Mouse (Mus musculus) kidney, adult 9 months (tissue): Measurements from ENCODE around the gene Gsx2.
A peak's percentile ranks its signal among the peaks of the same experiment; 100 is the strongest.

ENCODE experiments used
- DNase-seq: peaks from one replicate; pipeline ENCODE4 v3.0.0; 2022

Gene Gsx2

DNA sequence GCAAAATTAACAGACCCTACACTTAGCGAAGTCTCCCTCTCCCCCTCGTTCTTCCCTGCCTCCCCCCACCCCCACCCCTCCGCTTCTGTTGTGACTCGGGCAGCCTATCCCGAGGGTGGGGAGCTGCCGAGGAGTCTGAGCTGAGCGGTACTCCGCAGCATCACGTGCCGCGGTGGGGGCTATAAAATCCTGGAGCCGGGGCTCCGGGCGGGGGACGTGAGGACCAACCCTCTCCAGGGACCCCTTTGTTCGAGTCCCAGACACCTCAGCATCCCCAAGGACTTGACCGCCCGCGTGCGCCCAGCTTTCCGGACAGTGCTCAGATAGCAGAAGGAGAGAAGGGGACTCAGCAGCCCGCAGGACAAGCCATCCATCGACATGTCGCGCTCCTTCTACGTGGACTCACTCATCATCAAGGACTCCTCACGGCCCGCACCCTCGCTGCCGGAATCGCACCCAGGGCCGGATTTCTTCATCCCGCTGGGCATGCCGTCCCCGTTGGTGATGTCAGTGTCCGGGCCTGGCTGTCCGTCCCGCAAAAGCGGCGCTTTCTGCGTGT, at the start of gene Gsx2:
TSS of gene Gsx2 (plus strand) at position 219 of the 559 bp plus-strand sequence.
- no peak for DNase-seq

DNA sequence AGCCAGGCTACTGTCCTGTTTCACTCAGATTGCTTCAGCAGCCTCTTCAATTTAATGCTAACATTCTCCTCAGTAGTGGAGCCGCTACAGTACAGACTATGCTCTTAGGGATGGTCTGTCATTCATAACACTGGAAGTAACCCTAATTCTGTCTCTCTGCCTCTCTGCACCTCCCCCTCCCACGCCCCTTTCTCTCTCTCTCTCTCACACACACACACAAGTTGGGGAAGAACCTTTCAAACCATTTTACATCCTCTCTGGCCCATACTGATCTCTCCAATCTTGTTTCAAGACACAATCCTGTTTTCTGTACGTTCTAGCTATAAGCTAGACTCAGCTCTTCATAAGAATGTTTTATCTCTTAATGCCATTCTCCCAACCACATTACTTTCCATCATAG, 39.9 kb upstream of the Gsx2 start:
- no peak for DNase-seq

- no peak for DNase-seq
Observed at GRCm38 (mm10) chr5:75039307-75039706, 36.1 kb upstream of the Gsx2 start.

- peak; percentile 10 for DNase-seq
Observed at GRCm38 (mm10) chr5:75043011-75043445, 32.4 kb upstream of the Gsx2 start.

DNA sequence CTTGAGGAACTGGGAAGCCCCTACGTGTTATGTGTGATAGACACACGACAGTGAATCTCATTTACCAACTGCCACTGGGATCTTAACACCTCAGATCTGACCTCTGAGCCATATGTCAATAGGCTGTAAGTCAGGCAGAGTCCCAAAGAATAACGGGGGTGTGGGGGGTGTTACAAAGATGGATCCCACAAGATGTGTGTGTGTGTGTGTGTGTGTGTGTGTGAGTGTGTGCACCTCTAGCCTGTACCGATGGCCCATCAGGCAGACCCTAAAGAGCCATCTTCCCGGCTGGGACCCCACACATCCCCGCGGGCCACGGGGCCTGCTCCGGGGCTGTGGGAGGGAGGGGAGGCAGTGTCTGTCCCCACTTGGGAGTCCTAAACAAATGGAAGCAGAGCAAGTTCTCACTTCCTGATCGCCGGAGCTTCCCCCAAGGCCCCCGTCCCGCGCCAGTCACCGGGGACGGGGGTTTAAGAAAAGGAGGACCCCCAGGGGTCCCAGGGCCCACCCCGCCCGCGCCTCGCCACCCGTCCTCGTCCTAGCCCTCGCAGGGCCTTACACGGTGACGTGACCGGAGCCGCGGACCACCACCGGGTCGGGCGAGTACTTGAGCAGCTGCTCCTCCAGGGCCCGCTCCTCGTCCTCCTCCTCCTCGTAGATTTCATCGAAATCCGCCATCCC, 31.6 kb upstream of the Gsx2 start:
- peak; percentile 20 for DNase-seq

- peak; percentile 83 for DNase-seq
Observed at GRCm38 (mm10) chr5:75044310-75044904, 31.0 kb upstream of the Gsx2 start, which contains the start of gene Chic2. Gene Chic2 (minus strand): TSS chr5:75044774.

- peak; percentile 49 for DNase-seq
Observed at GRCm38 (mm10) chr5:75045371-75045770, 30.0 kb upstream of the Gsx2 start.

DNA sequence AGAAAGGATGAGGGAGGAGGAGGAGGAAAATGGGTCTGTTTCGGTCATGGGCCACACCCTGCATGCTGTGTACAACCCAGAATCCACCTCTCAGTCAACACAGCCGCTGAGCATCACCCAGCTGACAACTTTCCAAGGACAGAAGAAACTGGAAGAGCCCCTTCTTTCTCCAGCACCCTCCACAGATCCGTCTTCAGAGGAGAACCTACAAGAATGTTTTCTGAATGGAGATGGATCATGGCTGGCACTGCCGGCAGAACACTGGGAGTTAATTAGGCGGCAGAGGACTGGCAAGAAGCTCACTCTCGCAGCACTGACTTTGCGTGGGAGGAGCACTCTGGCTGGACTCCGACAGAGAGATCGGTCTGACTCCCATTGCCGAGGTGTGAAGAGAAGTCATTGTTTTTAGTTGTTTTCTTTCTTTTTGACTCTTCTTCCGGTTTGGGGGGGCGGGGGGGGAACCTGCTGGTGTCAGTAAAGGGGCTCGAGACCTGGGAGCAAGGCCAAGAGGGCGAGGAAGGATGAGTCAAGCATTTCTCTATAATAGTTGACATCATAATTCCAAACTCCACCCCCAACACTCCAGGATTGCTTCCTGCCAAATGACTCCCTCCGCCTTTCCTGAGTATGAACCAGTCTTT, 28.6 kb upstream of the Gsx2 start:
- DNase-seq, result peak; percentile 52

DNA sequence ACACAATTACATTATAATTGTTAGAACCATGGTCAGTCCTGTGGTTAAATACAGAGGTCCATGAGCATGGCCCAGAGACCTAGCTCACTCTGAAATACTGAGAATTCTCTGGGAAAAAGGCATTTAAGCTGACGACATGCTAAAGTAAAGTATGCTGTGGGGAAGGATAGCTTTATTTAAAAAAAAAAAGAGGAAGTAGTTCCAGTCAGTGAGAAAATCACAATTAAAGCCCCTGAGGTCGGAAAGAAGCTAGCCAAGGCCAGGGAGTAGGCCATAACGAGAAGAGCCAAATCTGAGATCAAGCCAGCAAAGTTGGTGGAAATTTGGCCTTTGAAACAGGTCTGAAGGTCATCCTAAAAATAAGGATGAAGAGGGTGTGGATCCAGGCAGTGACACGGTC, 24.3 kb upstream of the Gsx2 start:
- no peak for DNase-seq

- DNase-seq, result no peak
Observed at GRCm38 (mm10) chr5:75063177-75063576, 12.2 kb upstream of the Gsx2 start.

DNA sequence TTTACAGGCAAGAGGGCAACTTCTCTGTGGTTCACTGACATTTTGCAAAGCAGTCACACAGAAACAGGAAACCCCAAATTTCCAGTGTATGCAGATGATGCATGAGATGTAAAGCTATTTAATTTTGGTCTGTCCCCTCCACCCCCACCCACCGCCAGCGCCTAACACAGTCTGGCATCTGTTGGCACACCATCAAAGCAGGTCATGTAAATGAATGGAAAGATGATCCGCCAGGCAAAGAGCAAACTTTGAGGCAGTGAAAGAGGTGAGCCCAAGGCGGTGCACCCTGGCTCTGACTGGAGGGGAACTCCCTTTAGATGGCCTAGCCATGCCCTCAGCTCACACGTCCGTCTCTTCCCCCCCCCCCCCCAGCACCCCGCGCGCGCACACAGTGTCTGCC, 8.7 kb upstream of the Gsx2 start:
- no peak for DNase-seq

DNA sequence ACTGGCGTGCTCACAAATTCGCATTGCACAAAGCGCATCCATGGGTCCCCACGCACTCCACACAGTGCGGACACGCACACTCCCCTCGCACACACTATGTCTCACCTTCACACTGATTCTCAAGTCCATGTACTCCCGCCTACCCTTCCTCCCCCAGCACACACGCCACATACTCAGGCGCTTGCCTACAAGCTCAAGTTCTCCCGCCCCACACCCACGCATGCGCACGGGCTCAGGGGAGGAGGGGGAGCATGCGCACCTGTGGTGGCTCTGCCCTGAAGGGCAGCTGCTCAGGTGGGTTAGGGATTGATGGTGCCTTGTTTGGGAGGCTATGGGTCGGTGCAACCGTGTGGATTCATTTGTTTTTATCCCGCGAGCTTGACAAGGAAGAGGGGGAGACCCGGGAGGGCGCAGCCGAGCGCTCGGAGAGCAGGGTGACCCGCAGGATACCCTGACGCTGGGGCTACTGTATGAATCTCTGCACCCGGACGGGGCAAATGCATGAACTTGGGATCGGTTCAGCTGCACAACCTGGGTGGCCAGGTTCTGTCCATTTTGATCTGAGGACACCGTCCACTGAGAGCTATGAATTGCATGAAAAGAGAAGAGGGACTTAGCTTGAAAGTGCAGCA, 8.2 kb upstream of the Gsx2 start:
- peak; percentile 31 for DNase-seq

DNA sequence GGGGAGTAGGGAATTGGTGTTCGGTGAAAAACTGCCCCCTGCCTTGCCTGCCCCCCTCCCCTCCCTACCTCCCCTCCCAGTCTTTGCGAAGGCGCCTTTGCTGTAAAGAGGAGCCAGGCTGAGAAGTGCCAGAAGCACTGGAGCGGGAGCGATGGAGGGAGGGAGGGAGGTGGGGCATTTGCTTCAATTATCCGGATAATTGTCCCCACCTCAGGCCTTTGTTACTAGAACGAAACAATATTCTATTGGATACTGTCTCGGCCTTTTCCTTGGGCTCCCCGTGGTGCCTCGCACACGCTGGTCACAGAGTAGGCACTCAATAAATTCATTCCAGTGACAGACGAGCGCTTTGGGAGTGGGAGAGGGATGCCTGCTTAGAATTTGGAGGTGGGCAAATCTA, 5.3 kb upstream of the Gsx2 start:
- no peak for DNase-seq

- DNase-seq, result no peak
Observed at GRCm38 (mm10) chr5:75070656-75071375, 4.6 kb upstream of the Gsx2 start.

- no peak for DNase-seq
Observed at GRCm38 (mm10) chr5:75071951-75072350, 3.5 kb upstream of the Gsx2 start.

- DNase-seq, result no peak
Observed at GRCm38 (mm10) chr5:75072532-75072931, 2.9 kb upstream of the Gsx2 start.

DNA sequence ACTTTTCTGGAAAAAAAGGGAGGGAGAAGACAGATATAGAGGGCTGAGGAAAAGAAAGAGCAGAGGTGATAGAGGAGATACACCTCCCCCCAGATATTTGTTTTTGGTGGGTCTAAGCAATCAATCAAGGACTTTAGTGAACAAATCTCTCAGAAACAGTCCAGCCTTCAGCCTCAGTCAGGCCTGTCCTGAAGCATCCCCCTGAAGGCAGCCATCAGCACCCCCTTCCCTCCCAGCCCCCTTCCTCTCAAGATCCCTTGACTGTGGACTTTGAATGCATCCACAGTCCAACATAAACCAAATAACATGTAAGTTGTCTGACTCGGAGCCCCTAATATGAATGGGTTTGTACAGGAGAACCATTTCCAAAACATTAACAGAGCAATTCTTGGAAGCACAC, 2.2 kb upstream of the Gsx2 start:
- DNase-seq, result no peak

DNA sequence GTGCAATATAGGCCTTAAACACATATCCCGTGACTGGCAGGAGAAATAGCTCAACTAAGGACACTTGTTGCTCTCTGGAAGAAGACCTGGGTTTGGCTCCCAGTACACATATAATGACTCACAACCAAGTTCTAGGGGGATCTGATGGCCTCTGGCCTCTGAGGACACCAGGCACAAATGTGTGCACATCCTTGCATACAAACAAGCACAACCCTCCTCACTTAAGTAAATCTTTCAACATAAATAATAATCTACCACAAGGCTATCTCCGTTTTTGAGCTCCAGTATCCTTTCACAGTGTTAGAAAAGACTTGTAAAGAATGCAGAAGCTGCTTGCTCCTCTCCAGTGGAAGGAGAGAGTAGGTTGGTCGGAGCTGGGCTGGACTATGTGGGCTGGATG, 1.7 kb upstream of the Gsx2 start:
- DNase-seq, result no peak

DNA sequence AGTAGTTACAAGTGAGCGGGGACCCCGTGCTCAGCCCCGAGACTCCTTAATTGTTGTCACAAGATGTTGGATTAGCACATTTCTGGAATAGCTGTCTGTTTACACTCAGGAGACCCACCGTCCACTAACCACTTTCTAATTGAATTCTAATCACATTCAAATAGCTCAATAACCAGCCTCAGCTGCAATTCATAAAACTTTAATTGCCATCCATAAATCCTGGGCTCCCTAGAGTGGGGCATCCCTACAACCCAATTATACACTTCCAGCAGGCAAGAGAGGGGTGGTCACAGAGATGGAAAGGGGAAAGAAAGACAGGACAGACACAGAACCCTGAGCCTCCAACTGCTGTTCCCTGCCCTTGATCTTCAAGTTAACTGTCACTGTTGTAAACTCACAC, 1.3 kb upstream of the Gsx2 start:
- DNase-seq, result no peak

DNA sequence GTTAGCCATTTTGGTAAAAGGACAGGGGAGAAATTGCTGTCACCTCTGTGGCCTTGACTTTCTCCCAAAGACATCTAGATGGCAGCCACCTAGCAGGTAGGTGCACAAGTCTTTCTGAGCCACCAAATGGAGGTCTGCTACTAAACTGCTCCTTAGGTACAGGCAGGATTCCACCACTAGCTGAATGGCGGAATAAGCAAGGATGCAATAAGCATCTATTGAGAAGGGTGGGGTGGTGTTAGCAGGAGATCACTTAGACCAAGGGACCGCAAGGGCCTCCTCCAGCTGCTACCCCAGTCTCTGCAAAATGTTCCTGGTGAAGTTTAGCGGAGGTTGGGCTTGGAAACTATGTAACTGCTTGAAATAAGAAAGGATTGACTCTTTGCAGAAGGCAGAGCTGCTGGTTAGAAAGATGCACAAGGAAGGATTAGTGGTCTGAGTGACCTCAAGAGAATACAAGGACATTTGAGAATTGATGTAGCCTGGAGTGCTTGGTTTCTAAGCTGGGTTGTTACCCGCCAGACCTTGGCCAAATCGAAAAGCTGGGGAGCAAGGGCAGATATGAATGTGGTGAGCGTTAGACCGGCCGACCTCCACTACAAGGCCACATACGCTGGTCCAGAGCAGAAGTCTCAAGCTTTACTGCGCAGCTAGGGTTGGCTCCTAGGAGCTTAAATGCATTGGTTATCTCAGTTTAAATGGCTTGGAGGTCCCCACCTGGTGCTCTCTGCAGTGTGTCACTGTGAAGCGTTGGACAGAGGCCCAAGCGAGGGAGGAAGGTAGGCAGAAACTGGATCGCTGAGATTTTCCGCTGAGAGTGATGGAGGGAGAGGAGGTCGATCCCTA, 641 bp upstream of the Gsx2 start:
- no peak for DNase-seq

DNA sequence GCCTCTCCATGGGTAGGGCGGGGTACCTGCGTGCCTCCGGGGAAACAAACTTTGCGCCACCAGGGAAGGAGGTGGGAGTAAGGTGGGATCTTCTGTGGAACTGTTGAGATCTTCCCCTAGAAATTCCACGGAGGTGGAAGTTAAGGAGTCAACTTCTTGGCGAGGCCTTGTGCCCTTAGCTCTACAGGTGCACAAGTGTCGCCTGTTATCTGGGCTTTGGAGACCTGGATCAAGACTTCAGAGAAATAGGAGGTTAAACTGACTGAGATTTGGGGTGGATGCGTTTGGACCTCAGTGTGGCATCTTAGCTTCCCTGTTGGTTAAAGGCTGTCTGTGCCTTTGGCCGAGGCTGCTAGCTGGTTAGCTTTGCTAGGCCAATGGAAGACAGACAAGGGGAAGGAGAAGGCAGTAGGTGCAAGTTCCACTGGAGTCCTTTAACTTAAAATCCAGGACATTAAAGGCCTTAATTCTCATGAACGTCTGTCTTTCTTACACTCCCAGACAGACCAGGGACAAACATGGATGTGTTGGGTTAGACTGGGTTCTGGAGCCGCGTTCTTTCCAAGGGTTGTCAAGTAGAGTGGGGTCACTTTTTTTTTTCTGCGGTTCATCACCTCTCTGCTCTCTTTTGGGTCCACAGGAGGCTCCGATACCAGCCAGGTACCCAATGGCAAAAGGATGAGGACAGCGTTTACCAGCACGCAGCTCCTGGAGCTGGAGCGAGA, 1.1 kb downstream of the Gsx2 start:
- DNase-seq, result no peak
